Mouse (Mus musculus): ENCODE data around the gene Olfr802. TPM values are rescaled to one million over a fixed set of nuclear protein-coding genes. Genes with fewer than 3 reads are reported as not detected.

Gene Olfr802
- total RNA-seq (2014; rRNA removed) (not detected in 2 replicates), polyA plus RNA-seq (2015; fragmentation: Nextera tagmentation; extraction: Ambion mirVana) (0.04 and 0.11 TPM in 2 replicates)

- DNase-seq (ENCODE audit: low spot score) (no peak), ATAC-seq (ENCODE audit: low FRiP score) (no peak)
- no peak for TF ChIP-seq CTCF (IDR thresholded peaks at IDR 0.05)
- WGBS, result 47% methylated on average over 1 of the region's 1 CpGs
- no peaks in the 10 kb centered on the region for H3K9me3 ChIP-seq (ENCODE audit: low read length)
- no peak within 1 kb of the TSS for H3K4me3 ChIP-seq (ENCODE audit: low read depth, low read length)
- H3K4me2 ChIP-seq (ENCODE audit: low read depth, low read length, poor library complexity, severe bottlenecking), result no peak within 1 kb of the TSS
- H3K27me3 ChIP-seq (ENCODE audit: insufficient read depth, low read length), result no peaks in the 10 kb centered on the region
- H3K36me3 ChIP-seq (ENCODE audit: insufficient read depth, low read length), result no peaks in the 10 kb centered on the region
- no peak within 1 kb of the TSS for H3K9ac ChIP-seq (replicated peaks; ENCODE audit: low read length, poor library complexity, severe bottlenecking)
- H3K27ac ChIP-seq (ENCODE audit: low read depth, low read length), result no peak within 1 kb of the TSS
- H3K4me1 ChIP-seq (ENCODE audit: insufficient read depth, low read length), result no peaks in the 10 kb centered on the region
Measured at GRCm38 (mm10) chr10:129688069-129688468, at the start of gene Olfr802. TSS of gene Olfr802 (minus strand) at chr10:129688169.

- no peak within 1 kb of the TSS for H3K4me3 ChIP-seq (ENCODE audit: low read depth, low read length)
- no peaks in the 10 kb centered on the region for H3K9me3 ChIP-seq (ENCODE audit: low read length)
- no peaks in the 10 kb centered on the region for H3K36me3 ChIP-seq (ENCODE audit: insufficient read depth, low read length)
- ATAC-seq (ENCODE audit: low FRiP score) (no peak), DNase-seq (ENCODE audit: low spot score) (no peak)
- no peak within 1 kb of the TSS for H3K4me2 ChIP-seq (ENCODE audit: low read depth, low read length, poor library complexity, severe bottlenecking)
- H3K27ac ChIP-seq (ENCODE audit: low read depth, low read length), result no peak within 1 kb of the TSS
- 94% methylated on average over 2 of the region's 2 CpGs for WGBS
- TF ChIP-seq CTCF (IDR thresholded peaks at IDR 0.05), result no peak
- H3K27me3 ChIP-seq (ENCODE audit: insufficient read depth, low read length), result no peaks in the 10 kb centered on the region
- H3K4me1 ChIP-seq (ENCODE audit: insufficient read depth, low read length), result no peaks in the 10 kb centered on the region
- H3K9ac ChIP-seq (replicated peaks; ENCODE audit: low read length, poor library complexity, severe bottlenecking), result no peak within 1 kb of the TSS
Measured at GRCm38 (mm10) chr10:129729275-129729674, 41.3 kb upstream of the Olfr802 start, which contains the start of gene Olfr805. TSS of gene Olfr805 (minus strand) at chr10:129729375.

GRCm38 (mm10) chr10:129702910-129703309, 14.9 kb upstream of the Olfr802 start, which contains the start of gene Olfr804:
TSS of gene Olfr804 (plus strand) at chr10:129703210.
- H3K27ac ChIP-seq (ENCODE audit: low read depth, low read length), result no peak within 1 kb of the TSS
- no peaks in the 10 kb centered on the region for H3K27me3 ChIP-seq (ENCODE audit: insufficient read depth, low read length)
- H3K9me3 ChIP-seq (ENCODE audit: low read length), result no peaks in the 10 kb centered on the region
- ATAC-seq (ENCODE audit: low FRiP score), result no peak
- no peak within 1 kb of the TSS for H3K4me3 ChIP-seq (ENCODE audit: low read depth, low read length)
- TF ChIP-seq CTCF (IDR thresholded peaks at IDR 0.05), result no peak
- H3K4me2 ChIP-seq (ENCODE audit: low read depth, low read length, poor library complexity, severe bottlenecking), result no peak within 1 kb of the TSS
- H3K9ac ChIP-seq (replicated peaks; ENCODE audit: low read length, poor library complexity, severe bottlenecking), result no peak within 1 kb of the TSS
- DNase-seq (ENCODE audit: low spot score), result no peak
- H3K36me3 ChIP-seq (ENCODE audit: insufficient read depth, low read length), result no peaks in the 10 kb centered on the region
- no peaks in the 10 kb centered on the region for H3K4me1 ChIP-seq (ENCODE audit: insufficient read depth, low read length)

- WGBS, result 80% methylated on average over 2 of the region's 2 CpGs
- H3K27me3 ChIP-seq (ENCODE audit: insufficient read depth, low read length), result no peaks in the 10 kb centered on the region
Measured at GRCm38 (mm10) chr10:129694186-129694585, 6.2 kb upstream of the Olfr802 start, which contains the start of gene Olfr803. TSS of gene Olfr803 (minus strand) at chr10:129694286.

GRCm38 (mm10) chr10:129673765-129674164, 14.2 kb downstream of the Olfr802 start, which contains the start of gene Olfr801:
TSS of gene Olfr801 (minus strand) at chr10:129673865.
- DNase-seq (ENCODE audit: low spot score) (no peak), ATAC-seq (ENCODE audit: low FRiP score) (no peak)
- Histone ChIP-seq H3K27me3 (ENCODE audit: insufficient read depth, low read length) (no peaks in the 10 kb centered on the region), H3K4me1 (ENCODE audit: insufficient read depth, low read length) (no peaks in the 10 kb centered on the region), H3K9ac (replicated peaks; ENCODE audit: low read length, poor library complexity, severe bottlenecking) (no peak within 1 kb of the TSS), H3K36me3 (ENCODE audit: insufficient read depth, low read length) (no peaks in the 10 kb centered on the region), H3K9me3 (ENCODE audit: low read length) (no peaks in the 10 kb centered on the region), H3K4me2 (ENCODE audit: low read depth, low read length, poor library complexity, severe bottlenecking) (no peak within 1 kb of the TSS), H3K27ac (ENCODE audit: low read depth, low read length) (no peak within 1 kb of the TSS), H3K4me3 (ENCODE audit: low read depth, low read length) (no peak within 1 kb of the TSS)
- TF ChIP-seq CTCF (IDR thresholded peaks at IDR 0.05), result no peak
- 83% methylated on average over 1 of the region's 1 CpGs for WGBS

More at GRCm38 (mm10) chr10:129694186-129694585, 6.2 kb upstream of the Olfr802 start, which contains the start of gene Olfr803:
- TF ChIP-seq CTCF (IDR thresholded peaks at IDR 0.05), result no peak
- Histone ChIP-seq H3K4me3 (ENCODE audit: low read depth, low read length) (no peak within 1 kb of the TSS), H3K9me3 (ENCODE audit: low read length) (no peaks in the 10 kb centered on the region), H3K36me3 (ENCODE audit: insufficient read depth, low read length) (no peaks in the 10 kb centered on the region), H3K27ac (ENCODE audit: low read depth, low read length) (no peak within 1 kb of the TSS), H3K9ac (replicated peaks; ENCODE audit: low read length, poor library complexity, severe bottlenecking) (no peak within 1 kb of the TSS), H3K4me2 (ENCODE audit: low read depth, low read length, poor library complexity, severe bottlenecking) (no peak within 1 kb of the TSS), H3K4me1 (ENCODE audit: insufficient read depth, low read length) (no peaks in the 10 kb centered on the region)
- ATAC-seq (ENCODE audit: low FRiP score) (no peak), DNase-seq (ENCODE audit: low spot score) (no peak)

- H3K4me1 ChIP-seq (ENCODE audit: insufficient read depth, low read length), result no peaks in the 10 kb centered on the region
- no peak for TF ChIP-seq CTCF (IDR thresholded peaks at IDR 0.05)
- H3K4me2 ChIP-seq (ENCODE audit: low read depth, low read length, poor library complexity, severe bottlenecking), result no peak within 1 kb of the TSS
- no peaks in the 10 kb centered on the region for H3K36me3 ChIP-seq (ENCODE audit: insufficient read depth, low read length)
- H3K9ac ChIP-seq (replicated peaks; ENCODE audit: low read length, poor library complexity, severe bottlenecking), result no peak within 1 kb of the TSS
- no peak within 1 kb of the TSS for H3K27ac ChIP-seq (ENCODE audit: low read depth, low read length)
- no peaks in the 10 kb centered on the region for H3K9me3 ChIP-seq (ENCODE audit: low read length)
- no peak within 1 kb of the TSS for H3K4me3 ChIP-seq (ENCODE audit: low read depth, low read length)
- DNase-seq (ENCODE audit: low spot score), result no peak
- ATAC-seq (ENCODE audit: low FRiP score), result no peak
- H3K27me3 ChIP-seq (ENCODE audit: insufficient read depth, low read length), result no peaks in the 10 kb centered on the region
Measured at GRCm38 (mm10) chr10:129657394-129657793, 30.6 kb downstream of the Olfr802 start, which contains the start of gene Olfr800. TSS of gene Olfr800 (plus strand) at chr10:129657694.
